Mouse (Mus musculus) layer of hippocampus, adult 6 months (tissue): ENCODE data around the gene Olfr561. TPM values are rescaled to one million over a fixed set of nuclear protein-coding genes. Genes with fewer than 3 reads are reported as not detected.

Source experiments
- long read RNA-seq, 2 experiments: library from polyadenylated mRNA; unstranded; transcript quantifications; one replicate each; pipeline ENCODE4 v2.0.0; 2019 to 2020
- polyA plus RNA-seq: library from polyadenylated mRNA; unstranded; fragments of <200 nt; fragmentation: Nextera tagmentation; gene quantifications from 2 replicates; pipeline ENCODE4 v1.2.3, GENCODE M21; 2021

The Olfr561 gene
- not detected in 2 replicates for polyA plus RNA-seq
- long read RNA-seq, experiment 1, result 0 reads
- long read RNA-seq, experiment 2, result 0 reads

DNA sequence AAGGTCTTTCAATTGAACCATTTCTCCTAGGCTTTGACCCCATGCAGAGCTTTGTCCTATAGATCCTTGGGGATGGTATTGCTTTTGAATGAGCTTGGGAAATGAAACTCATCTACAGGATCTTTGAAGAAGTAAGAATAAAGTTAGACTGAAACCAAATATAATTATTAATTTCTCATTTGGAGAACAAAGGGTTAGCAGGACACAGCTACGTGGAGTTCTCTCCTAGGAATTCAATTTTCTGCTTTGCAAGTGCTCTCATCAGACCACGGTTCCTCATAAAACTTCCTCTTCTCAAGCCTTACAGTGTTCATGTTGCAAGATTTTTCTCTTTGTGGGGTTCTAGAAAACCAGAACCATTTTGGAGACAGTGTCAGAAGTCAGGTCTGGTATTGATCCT is at the start of gene Olfr561:
TSS of gene Olfr561 (plus strand) at position 301 of the 400 bp plus-strand sequence.

DNA sequence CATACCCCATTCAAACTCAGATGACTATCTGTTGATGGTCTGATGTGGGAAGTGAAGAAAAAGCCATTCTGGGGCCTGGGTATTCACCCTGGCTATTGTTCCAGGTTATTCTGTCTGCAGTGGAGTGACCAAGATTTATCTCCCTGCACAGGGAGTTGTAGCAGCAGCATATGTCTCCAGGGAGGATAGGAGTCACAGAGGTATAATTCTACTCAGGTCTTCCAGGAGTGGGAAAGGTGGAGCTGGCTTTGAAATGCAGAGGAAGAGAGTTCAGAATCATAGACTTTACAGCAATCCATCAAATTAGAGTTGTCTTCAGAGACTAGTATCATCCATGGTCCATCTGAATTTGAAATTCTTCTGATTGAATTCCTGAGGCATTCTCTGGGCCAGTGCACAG is 43.6 kb upstream of the Olfr561 start, which contains the start of gene Olfr559:
TSS of gene Olfr559 (minus strand) at position 101 of the 400 bp plus-strand sequence.

DNA sequence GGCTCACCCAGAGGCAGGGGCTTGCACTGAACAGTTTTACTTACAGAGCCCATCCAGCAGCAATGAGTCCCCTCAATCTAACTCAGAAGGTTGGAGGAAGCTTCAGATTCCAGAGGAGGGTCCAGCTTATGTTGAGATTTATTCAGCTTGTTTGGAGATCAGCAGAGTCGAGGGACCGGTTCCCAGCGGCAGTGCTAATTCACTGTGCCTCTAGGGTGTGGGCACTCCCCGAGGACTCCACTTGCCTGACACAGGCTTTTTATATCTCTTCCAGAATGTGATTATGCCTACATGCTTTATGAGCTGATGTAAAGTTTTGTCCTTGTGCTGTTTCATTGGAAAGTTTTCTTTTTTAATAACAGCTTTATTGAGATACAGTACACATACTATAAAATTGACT is 11.8 kb upstream of the Olfr561 start, which contains the start of the genes Olfr560 and Olfr78:
TSS of gene Olfr560 (minus strand) at position 101 of the 400 bp plus-strand sequence.
TSS of gene Olfr78 (minus strand) at position 206 of the 400 bp plus-strand sequence.

DNA sequence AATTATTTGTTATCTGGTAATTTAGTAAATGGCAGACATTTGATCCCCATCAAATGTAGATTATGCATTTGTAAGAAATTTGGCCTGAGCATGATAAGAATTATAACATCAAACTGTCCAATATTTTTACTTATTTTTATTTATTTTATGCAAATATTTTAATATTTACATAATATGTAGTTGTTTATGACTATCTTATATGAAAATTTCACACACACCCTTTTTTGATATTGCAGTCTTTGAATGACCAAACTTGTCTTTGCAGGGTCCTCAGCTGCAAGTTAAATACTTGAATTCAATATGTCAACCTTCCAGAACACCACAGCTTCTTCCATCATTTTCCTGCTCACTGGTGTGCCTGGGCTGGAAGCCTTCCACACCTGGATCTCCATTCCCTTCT is 32.2 kb downstream of the Olfr561 start, which contains the start of gene Olfr564:
TSS of gene Olfr564 (plus strand) at position 301 of the 400 bp plus-strand sequence.

Other genes starting within 250 kb of the Olfr561 start
- not detected in 2 replicates for gene Olfr547, start 236.5 kb upstream of the Olfr561 start, polyA plus RNA-seq
- not detected in 2 replicates for gene Olfr548-ps1, start 230.3 kb upstream of the Olfr561 start, polyA plus RNA-seq
- not detected in 2 replicates for gene Olfr549, start 221.4 kb upstream of the Olfr561 start, polyA plus RNA-seq
- 0.54 and 0.67 TPM in 2 replicates for gene Trim21, start 205.7 kb upstream of the Olfr561 start, polyA plus RNA-seq
- gene Olfr550, start 199.8 kb upstream of the Olfr561 start, polyA plus RNA-seq, result 1.9 and 2.1 TPM in 2 replicates
- not detected in 2 replicates for gene Olfr551, start 179.3 kb upstream of the Olfr561 start, polyA plus RNA-seq
- not detected in 2 replicates for gene Olfr552, start 173.5 kb upstream of the Olfr561 start, polyA plus RNA-seq
- not detected in 2 replicates for gene Olfr553, start 153.0 kb upstream of the Olfr561 start, polyA plus RNA-seq
- not detected in 2 replicates for gene Olfr554, start 132.8 kb upstream of the Olfr561 start, polyA plus RNA-seq
- not detected in 2 replicates for gene Olfr555, start 112.4 kb upstream of the Olfr561 start, polyA plus RNA-seq
- not detected in 2 replicates for gene Olfr556, start 106.3 kb upstream of the Olfr561 start, polyA plus RNA-seq
- gene Trim68, start 83.9 kb upstream of the Olfr561 start, polyA plus RNA-seq, result 2.1 and 2.6 TPM in 2 replicates
- gene Olfr557, start 75.3 kb upstream of the Olfr561 start, polyA plus RNA-seq, result not detected in 2 replicates
- gene Olfr558, start 69.0 kb upstream of the Olfr561 start, polyA plus RNA-seq, result 0.10 and 0.13 TPM in 2 replicates
- not detected in 2 replicates for gene Olfr33, start 52.2 kb upstream of the Olfr561 start, polyA plus RNA-seq
- not detected in 2 replicates for gene Olfr559, start 43.7 kb upstream of the Olfr561 start, polyA plus RNA-seq
- gene Olfr560, start 11.9 kb upstream of the Olfr561 start, polyA plus RNA-seq, result not detected in 2 replicates
- not detected in 2 replicates for gene Olfr78, start 11.8 kb upstream of the Olfr561 start, polyA plus RNA-seq
- not detected in 2 replicates for gene Olfr564, start 32.3 kb downstream of the Olfr561 start, polyA plus RNA-seq
- not detected in 2 replicates for gene Olfr566, start 87.5 kb downstream of the Olfr561 start, polyA plus RNA-seq
- gene Olfr568, start 105.9 kb downstream of the Olfr561 start, polyA plus RNA-seq, result not detected in 2 replicates
- not detected in 2 replicates for gene Olfr569, start 119.7 kb downstream of the Olfr561 start, polyA plus RNA-seq
- gene Olfr570, start 123.4 kb downstream of the Olfr561 start, polyA plus RNA-seq, result 0.23 TPM in 1 of 2 replicates, not detected in the other
- gene Olfr571, start 146.3 kb downstream of the Olfr561 start, polyA plus RNA-seq, result not detected in 2 replicates
- gene Olfr572, start 153.2 kb downstream of the Olfr561 start, polyA plus RNA-seq, result not detected in 2 replicates
- gene Olfr573-ps1, start 171.4 kb downstream of the Olfr561 start, polyA plus RNA-seq, result not detected in 2 replicates
- gene Olfr574, start 177.2 kb downstream of the Olfr561 start, polyA plus RNA-seq, result not detected in 2 replicates
- gene Olfr575, start 187.6 kb downstream of the Olfr561 start, polyA plus RNA-seq, result not detected in 2 replicates
- not detected in 2 replicates for gene Olfr576, start 191.4 kb downstream of the Olfr561 start, polyA plus RNA-seq
- gene Olfr577, start 204.7 kb downstream of the Olfr561 start, polyA plus RNA-seq, result not detected in 2 replicates
- gene Olfr578, start 218.1 kb downstream of the Olfr561 start, polyA plus RNA-seq, result not detected in 2 replicates